Mouse (Mus musculus) liver, adult (tissue): ENCODE data around the gene Necab2.

ENCODE experiments used
- GATA4 ChIP-seq: IDR thresholded peaks from 2 replicates; pipeline ENCODE4 v1.6.1; 2014; ENCODE audit warnings: mild to moderate bottlenecking, low read length; ENCODE audit not compliant: insufficient replicate concordance

The Necab2 gene

DNA sequence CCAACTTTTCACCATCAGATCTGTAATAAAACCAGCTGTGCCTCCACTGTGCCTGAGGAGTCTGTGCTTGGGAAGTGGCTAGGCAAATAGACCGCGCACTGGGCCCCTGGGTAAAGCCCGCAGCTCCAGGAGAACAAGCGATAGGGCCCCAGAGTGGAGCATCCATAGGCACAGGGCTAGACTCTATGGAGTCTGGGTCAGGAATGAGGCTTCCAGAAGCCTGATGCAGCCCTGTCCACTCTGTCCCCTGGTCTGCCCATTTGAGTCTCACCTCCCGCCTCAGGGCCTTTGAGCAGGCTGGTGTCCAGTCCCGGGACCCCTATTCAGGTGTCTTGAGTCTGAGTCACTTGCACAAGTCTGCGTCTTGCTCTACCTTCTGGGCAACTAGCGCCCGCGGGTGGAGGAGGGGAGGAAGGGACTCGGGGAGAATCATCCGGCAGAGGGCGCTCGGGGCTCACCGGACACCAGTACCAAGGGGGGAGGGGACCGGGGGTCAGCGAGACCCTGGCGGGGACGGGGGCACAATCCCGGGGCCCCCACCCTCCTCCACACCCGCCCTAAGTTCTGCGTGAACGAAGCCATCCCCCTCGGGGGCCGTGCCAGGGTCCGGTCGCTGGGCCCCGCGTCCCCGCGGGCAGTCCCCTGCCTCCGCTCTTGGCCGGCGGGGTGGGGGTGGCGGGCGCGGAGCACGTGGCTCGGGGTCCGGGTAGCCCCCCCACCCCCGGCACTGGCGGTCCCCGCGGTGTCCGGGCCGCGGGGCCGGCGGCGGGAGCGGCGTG is at the start of gene Necab2:
Gene Necab2 (plus strand): TSS at position 509 of the 779 bp plus-strand sequence.
- no peak for TF ChIP-seq GATA4

DNA sequence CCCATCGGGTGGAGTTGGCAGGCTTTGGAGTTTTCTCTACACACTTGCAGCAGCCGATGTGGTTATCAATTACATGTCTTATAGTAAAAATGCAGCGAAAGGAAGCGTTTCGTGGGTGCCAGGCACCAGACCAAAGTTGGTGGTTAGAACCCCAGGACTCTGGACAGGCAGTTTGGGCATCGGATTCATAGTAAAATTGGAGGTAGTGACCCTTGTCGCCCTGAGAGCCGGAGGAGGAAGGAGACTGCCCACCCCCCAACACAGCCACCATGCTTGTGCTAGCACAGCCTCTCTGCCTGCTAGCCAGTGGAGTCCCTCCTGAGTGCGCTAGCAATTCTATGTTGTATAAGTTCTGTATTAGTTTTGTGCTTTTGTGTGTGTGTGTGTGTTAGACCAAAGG is 48.0 kb upstream of the Necab2 start:
- TF ChIP-seq GATA4 = no peak

DNA sequence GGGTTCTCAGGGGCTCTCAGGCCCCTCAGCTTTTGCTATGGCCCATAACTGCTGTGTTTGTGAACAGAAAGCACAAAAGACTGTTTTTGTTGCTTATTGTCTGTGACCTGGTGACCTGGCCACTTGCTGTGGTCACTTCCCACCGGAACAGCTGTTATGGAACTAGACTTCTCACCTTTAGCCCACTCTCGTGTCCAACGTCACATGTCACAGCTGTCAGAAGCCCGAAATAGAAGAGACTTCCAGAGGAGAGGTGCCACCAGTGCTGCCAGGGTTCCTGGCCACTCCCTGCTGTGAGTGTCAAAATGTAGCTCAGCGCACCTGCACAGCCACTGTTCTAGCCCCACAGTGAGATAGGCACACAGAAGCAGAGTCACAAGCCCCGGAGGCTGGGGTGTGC is 47.3 kb upstream of the Necab2 start:
- TF ChIP-seq GATA4 = no peak

DNA sequence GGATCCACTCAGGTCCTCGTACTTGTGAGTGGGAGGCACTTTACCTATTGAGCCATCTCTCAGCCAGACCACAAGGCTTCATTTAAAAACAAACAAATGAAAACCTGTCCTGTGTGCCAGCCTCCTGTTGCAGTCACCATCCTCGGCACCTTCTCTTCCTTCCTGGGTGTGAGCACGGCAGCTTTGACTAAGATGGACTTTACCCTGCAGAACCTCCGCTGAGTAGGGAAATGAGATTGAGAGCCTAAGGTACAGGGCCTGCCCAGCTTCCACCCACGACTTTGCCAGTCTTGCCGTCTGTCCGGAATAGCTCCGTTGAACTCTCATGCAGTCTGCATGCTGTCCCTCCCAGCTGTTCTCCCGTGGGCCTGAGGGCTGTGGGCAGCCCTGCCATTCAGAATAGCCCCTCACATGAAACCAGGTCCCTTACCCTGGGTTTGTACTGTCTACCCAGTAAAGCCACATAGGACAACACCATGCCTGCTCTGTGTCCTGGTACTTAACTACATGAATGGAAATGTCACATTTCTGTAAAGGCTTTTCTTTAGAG is 46.3 kb upstream of the Necab2 start:
- no peak for TF ChIP-seq GATA4

DNA sequence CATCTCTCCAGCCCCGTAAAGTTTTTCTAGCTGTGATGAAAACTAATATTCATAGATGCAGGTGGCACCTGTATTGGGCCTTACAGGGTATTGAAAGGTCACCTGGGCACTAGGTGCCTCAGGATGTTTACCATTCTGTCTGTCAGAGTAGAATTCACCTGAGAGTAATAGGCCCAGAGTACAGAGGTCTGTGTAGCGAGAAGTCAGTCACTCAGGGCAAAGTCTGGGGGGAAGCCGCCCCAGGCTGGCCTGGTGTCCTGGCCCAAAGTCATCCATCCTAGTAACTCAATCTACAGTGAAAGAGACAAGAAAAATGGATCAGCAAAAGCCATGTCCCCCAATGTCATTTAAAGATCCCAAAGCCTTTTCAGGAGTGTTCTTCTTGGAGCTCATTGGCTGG is 45.6 kb upstream of the Necab2 start:
- no peak for TF ChIP-seq GATA4

DNA sequence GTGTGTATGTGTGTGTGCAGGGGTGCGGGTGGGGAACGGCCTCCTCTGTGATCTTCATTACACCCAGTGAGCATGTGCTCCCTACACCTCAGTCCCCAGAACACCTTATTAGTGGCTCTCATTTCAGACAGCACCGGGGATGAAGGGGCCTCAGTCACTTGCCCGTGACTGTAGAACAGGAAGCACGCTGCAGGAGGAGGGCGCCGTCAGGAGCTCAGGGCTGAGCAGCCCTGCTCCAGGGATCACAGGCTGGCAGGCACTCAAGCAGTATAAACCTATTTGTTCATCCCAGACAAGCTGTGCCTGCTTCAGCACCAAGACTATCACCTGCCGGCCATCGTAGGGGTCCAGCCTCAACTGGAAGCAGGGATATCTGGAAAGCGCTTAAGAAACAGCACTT is 42.6 kb upstream of the Necab2 start:
- no peak for TF ChIP-seq GATA4

DNA sequence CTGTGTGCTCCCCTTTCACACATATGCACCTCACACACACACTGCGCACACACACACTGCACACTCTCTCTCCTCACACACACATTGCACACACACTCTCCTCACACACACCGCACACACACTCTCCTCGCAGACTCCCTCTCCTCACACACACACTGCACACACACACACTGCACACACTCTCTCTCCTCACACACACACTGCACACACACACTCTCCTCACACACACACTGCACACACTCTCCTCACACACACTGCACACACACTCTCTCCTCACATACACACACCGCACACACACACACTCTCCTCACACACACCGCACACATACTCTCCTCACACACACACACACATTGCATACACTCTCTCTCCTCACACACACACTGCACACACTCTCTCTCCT is 41.9 kb upstream of the Necab2 start:
- TF ChIP-seq GATA4 = no peak

DNA sequence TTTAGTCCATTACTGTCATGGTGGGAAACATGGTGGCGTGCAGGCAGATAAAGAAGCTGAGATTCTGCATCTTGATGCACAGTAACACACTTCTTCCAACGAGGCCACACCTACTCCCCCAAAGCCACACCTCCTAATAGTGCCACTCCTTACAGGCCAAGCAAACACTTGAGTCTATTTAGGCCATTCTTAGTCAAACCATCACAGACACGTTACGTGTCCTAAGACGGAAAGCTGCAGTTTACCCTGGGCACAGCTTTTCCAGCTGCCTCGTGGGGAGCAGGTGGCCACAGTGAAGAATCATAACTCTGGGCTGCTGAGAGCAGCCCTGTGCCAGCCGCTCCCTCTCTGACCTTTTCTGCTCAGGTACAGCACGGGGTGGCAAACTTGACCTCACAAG is 38.2 kb upstream of the Necab2 start:
- TF ChIP-seq GATA4 = no peak

DNA sequence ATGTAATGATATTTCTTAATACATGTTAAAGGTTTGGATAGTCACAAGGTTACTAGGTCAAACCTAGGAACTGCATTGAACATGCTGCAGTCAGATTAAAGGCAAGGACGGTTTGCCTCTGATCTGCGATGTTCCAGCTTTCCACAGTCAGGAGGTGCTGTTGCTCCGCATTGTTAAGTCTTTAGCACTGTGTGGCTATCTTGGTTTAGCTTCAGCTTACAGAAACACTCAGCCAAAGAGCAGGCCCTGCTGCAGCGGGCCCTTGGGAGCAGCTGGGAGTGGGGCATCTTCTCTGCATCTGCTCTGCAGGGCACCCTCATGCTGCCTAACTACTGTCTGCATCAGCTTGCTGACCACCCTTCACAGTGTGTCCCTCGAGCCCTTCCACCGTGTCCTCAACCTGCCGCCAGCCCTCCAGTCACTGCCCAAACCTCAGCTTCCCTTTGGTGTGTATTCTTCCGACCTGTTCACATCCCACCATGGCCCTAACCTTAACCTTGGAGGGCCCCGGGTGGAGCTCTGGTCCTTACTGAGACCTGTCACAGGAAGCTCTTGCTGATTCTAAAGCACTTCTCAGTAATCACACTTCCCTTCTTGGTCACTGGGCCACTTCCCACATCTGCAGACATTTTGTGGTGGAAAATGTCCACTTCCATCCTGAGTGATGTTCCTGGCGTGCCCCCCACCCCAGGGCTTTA is 34.3 kb upstream of the Necab2 start:
- TF ChIP-seq GATA4 = no peak

DNA sequence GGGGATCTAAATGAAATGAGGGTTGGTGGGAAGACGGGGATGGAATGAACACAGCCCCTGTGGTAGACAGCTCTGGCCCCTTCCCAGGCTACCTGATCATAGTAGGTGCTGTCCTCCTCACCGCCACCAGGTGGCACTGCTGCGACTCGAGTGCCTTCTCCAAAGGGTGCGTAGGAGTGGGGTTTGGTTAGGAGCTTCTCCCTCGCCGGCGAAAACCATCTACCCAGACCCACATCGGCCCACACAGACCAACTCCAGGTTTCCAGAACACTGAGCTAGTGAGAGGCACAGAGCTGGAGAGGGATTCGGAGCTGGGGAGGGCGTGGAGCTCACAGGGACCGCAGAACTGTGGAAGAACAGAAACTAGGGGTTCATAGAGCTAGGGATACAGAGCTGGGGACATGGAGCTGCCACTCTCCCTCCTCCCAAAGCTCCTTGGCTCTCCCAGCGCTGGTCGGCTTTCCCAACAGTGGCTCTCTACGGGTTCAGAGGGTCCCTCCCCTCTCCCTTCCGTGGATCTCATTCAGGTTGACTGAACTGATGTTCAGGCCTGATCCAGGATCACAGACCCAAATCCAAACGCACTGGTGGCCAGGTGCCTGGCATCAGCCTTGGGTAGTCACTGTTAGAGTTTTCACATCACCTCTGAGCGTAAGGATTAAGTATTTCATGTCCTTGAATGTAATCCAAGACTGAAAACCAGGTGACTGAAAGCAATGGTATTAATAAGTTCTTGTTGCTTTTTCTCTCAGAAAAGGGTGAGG is 33.6 kb upstream of the Necab2 start:
- no peak for TF ChIP-seq GATA4

DNA sequence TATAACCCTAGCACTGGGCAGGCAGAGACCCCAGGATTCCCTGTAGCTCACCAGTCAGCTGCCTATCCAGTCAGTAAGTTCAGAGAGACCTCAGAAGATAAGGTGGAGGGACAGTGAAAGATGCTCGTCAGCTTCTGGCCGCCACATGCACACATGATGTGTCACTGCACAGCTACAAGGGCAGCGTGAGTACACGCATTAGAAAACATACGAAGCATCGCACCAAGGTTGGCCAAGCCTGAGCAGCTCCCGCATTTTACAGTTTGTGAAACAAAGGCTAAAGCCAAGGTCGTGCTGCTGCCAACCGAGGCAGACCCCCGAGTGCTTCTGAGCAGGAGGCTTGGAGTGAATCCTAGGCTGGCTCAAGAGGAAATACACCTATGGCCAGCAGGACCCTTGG is 32.9 kb upstream of the Necab2 start:
- no peak for TF ChIP-seq GATA4

DNA sequence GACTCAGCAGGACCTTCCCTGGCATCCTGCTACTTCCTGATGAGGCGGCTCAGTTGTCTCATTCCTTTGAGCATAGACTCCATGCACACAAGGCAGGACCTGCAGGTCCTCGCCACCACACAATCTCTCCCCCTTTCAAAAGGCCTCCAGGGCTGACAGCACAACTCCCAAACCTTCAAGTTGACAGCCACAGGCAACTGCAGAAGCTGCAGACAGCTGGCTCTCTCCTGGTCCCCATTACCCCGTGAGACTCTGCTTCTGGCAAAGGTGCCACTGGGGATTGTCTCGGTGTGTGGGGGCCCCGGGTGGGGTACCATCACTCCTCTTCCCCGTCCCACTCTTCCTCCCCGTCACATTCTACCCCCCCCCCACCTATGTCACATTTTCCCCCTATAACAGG is 26.2 kb upstream of the Necab2 start:
- TF ChIP-seq GATA4 = no peak

DNA sequence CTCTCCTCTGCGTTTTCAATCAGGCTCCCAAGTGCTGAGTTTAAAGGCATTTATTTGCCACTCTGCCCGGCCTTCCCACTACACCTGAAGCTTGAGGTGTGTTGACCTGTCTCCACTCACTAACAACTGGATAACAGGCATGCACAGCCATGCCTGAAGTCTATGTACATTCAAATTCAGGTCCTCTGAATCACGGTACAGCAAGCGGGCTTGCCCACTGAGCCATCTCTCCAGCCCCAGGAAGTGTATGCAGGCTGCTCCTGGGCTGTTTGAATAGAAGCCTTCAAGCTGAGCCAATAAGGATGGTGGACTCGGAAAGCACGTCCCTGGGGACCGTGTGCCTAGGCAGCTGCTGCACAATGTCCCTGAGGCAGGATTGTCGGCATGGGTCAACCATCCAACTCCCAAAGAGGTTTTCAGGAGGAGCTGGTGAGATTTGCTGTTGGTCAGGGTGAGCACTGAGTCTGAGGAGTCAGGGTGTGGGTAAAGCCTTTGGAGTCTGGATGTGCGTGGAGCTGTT is 24.9 kb upstream of the Necab2 start:
- TF ChIP-seq GATA4 = no peak

DNA sequence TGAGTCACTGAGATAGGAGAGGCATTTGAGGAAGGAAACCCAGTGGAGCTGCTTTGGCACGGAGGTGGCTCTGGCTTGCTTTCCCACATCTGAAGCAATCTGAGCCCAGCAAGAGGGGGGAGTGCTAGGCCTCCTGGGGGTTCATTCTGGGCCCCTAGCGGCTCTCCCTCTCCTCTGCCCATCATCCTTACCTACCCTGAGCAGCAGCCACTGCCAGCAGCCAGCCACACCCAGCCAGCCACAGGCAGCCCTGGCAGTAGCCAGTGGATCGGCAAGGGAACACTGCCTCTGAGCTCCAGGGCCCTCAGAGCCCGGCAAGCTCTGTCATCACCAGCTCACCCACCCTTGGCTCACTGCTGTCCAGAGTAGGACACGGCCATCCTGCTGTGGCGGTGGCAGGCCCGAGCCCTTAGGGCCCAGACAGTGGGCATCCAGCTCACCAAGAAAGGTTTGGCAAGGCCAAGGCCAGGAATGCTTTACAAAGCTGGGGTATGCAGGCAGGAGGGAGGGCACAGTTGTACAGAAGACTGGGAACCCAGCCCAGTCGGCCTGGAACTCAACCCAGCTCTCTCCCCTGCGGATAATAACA is 24.3 kb upstream of the Necab2 start:
- no peak; the same call in 1 of the 2 replicates for TF ChIP-seq GATA4

DNA sequence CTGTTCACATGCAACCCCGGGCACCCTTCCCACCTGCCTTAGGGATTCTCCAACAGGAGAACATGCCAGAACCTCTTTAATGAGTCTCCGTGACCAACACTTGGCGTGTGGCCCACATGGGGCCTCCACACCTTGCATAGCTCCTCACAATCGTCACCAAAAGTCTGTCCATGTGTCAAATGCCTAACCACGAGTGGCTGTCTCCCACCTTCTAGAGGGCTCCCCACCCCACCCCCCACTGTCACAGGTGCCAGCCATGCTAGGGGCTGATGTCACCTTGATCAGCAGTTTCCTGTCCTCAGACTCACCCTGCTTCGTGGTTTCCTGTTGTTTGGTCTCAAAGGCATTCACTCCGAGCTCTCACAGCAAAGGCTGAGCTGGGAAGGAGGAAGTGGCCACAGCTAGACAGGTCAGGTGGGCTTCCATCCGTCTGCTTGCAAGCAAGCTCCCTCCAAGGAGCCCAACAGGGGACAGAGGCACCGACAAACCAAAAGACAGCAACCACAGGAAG is 22.8 kb upstream of the Necab2 start:
- no peak; the same call in 1 of the 2 replicates for TF ChIP-seq GATA4
